Mouse (Mus musculus) limb, embryonic 14.5 days (tissue): ENCODE data around the gene Nktr. TPM values are rescaled to one million over a fixed set of nuclear protein-coding genes. Genes with fewer than 3 reads are reported as not detected.

Experiments
- ATAC-seq: fragments of 200-750 bp; cut with Nextera tagmentation; 2 replicates; pipeline ENCODE4 v1.8.0; 2017; ENCODE audit warnings: low read depth, moderate number of reproducible peaks, moderate TSS enrichment; ENCODE audit not compliant: low FRiP score
- DNase-seq: peaks from one replicate; pipeline ENCODE4 v3.0.0-alpha.2; 2015; ENCODE audit warnings: low spot score
- H3K27ac ChIP-seq: fragments of 300-500 bp; sonication (generic); replicated peaks from 2 replicates; pipeline ENCODE4 v1.5.1; 2014; ENCODE audit warnings: low read depth, mild to moderate bottlenecking, low read length, moderate library complexity, mixed read lengths
- H3K27me3 ChIP-seq: fragments of 300-500 bp; sonication (generic); 2 replicates; pipeline ENCODE4 v1.6.1; 2014; ENCODE audit warnings: low read length, mixed read lengths; ENCODE audit not compliant: control insufficient read depth, insufficient read depth
- H3K36me3 ChIP-seq: fragments of 300-500 bp; sonication (generic); 2 replicates; pipeline ENCODE4 v1.6.1; 2014; ENCODE audit warnings: mild to moderate bottlenecking, low read length, moderate library complexity, mixed read lengths; ENCODE audit not compliant: control insufficient read depth, insufficient read depth
- H3K4me1 ChIP-seq: fragments of 300-500 bp; sonication (generic); 2 replicates; pipeline ENCODE4 v1.6.1; 2014; ENCODE audit warnings: antibody characterized with exemption, low read length, mixed read lengths; ENCODE audit not compliant: control insufficient read depth, insufficient read depth
- H3K4me2 ChIP-seq: fragments of 300-500 bp; sonication (generic); replicated peaks from 2 replicates; pipeline ENCODE4 v1.6.1; 2014; ENCODE audit warnings: low read depth, mild to moderate bottlenecking, low read length, moderate library complexity; ENCODE audit not compliant: severe bottlenecking
- H3K4me3 ChIP-seq: fragments of 300-500 bp; sonication (generic); replicated peaks from 2 replicates; pipeline ENCODE4 v1.5.1; 2014; ENCODE audit warnings: low read length
- H3K9ac ChIP-seq: fragments of 300-500 bp; sonication (generic); 2 replicates; pipeline ENCODE4 v1.6.1; 2014; ENCODE audit warnings: mild to moderate bottlenecking, low read depth, low read length, moderate library complexity; ENCODE audit not compliant: severe bottlenecking
- H3K9me3 ChIP-seq: fragments of 300-500 bp; sonication (generic); 2 replicates; pipeline ENCODE4 v1.6.1; 2016; ENCODE audit warnings: low read length; ENCODE audit not compliant: control insufficient read depth
- POLR2A ChIP-seq: fragments of 200-500 bp; IDR thresholded peaks from 2 replicates; pipeline ENCODE4 v1.8.0; 2012; ENCODE audit warnings: inconsistent platforms, mild to moderate bottlenecking, moderate library complexity, borderline replicate concordance; ENCODE audit not compliant: insufficient read depth, insufficient read length; ENCODE audit errors: extremely low read depth
- WGBS: fragments of 180-500 bp; shearing (Covaris S2); extraction: QIAGEN DNeasy Blood & Tissue Kit; methylation state at CpG from one replicate; pipeline ENCODE4 v1.1.7; 2014; 5-methylcytosine and 5-hydroxymethylcytosine counted together
- polyA plus RNA-seq, 2 experiments: library from polyadenylated mRNA; depleted of rRNA in 1 of 2; stranded (reverse) in 1 of 2; unstranded in 1 of 2; fragments of >200 nt; fragmentation: Nextera tagmentation in 1 of 2; extraction: Ambion mirVana in 1 of 2; gene quantifications; 2 replicates each; pipeline versions ENCODE4 v1.2.1 to v1.2.3; 2012 to 2014

Nktr gene
- polyA plus RNA-seq, 2 experiments, result 73.5 to 188 TPM

DNA sequence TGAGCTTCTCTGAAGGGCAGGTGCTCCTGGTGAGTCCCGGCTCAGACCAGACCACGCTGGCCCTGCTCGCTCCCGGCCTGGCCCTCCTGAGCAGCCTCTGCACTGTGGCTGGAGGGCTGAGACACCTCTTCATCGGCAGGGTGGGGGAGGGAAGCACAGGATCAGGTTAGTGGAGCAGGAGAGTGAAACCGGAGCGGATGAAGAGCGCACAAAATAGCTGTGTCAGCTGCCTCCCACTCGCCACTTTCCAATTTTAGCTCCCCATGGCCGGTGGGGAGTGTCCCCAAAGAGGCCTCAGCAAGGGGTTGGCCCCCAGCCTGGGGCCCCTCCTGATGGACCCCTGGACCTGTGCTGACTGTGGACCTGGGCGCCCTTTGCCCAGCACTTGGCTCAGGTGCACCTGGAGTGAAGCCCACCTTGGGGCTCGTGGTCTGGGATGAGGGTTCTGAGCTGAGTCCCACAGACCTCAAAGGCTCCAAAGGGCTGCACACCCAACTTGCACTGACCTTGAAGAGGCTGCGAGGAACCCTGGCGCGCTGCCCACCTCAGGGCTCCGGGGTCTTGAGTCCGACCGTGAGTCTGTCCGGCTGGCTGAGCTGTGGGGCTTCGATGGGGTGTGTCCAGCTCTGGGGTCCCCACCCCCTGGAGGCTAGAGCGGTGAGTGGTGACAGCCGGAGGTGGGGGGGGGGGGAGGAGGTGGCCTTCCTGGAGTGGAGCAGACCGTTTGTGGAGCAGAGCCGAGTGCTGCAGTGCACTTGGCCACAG is 73.0 kb downstream of the Nktr start, which contains the start of gene Hhatl:
Gene Hhatl, minus strand, starts transcription at position 751 of the 765 bp plus-strand sequence.
- ATAC-seq (peak; percentile 16), DNase-seq (no peak)
- Histone ChIP-seq H3K4me1 (peaks cover 3% of the 10 kb centered on the region; the same call in 1 of the 2 replicates), H3K36me3 (no peaks in the 10 kb centered on the region), H3K4me2 (no peak within 1 kb of the TSS; the same call in 1 of the 2 replicates), H3K27ac (no peak within 1 kb of the TSS), H3K4me3 (no peak within 1 kb of the TSS), H3K9ac (no peak within 1 kb of the TSS), H3K27me3 (no peaks in the 10 kb centered on the region), H3K9me3 (no peaks in the 10 kb centered on the region)
- TF ChIP-seq POLR2A, result no peak
- WGBS, result 56% methylated on average over 19 of the region's 24 CpGs

DNA sequence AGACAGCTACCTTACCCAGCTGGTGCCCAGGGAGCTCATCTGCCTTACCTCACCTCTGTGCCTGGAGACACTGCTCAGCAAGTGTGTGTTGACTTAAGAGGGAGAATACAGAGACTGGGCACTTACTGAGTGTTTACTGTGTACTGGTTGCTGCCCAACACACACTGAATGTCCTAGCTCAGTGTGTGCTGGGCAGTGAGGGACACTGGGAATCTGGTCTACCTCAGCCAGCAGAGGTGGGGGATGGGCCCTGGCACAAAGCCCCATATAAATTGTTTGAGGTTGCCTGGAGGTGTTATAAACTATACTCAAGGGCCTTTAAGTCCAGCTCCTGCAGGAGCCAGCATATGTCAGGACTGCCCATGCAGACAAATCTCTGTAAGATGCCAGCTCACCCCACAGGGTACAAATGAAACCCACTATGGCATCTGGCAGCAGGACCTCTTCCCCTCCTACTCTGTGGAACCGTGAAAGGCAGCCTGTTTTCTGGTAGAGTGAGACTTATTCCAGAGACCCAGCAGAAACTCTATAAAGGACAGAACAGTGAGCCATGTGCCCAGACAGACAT is 76.1 kb downstream of the Nktr start:
- H3K9ac ChIP-seq, result no peak overlapping the region
- no peaks in the 10 kb centered on the region for H3K36me3 ChIP-seq
- H3K4me1 ChIP-seq, result peaks cover 3% of the 10 kb centered on the region; the same call in 1 of the 2 replicates
- no peak for DNase-seq
- TF ChIP-seq POLR2A, result no peak
- H3K9me3 ChIP-seq, result no peaks in the 10 kb centered on the region
- WGBS, result 22% methylated on average over 1 of the region's 1 CpGs
- H3K27me3 ChIP-seq, result no peaks in the 10 kb centered on the region
- H3K27ac ChIP-seq, result no peak overlapping the region
- no peak overlapping the region for H3K4me3 ChIP-seq
- no peak for ATAC-seq
- H3K4me2 ChIP-seq, result no peak overlapping the region

DNA sequence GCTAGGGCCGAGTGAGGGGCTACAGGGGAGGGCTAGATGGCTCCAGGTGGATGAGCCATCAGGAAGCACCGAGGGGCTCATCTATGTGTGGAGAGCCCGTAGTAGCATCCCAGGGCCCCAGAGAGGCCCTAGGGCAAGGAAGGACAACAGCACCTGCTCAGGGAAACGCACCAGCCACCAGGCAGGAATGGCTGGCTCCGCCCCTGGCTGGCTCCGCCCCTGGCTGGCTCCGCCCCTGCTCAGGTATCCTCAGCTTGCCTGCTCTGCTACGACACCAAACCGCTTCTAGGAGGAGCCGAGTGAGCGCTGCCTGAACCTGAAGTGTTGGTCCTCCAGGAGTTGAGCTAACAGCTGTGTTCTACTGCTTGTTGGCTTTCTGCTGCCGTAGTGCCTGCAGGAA is 78.8 kb downstream of the Nktr start:
- peak; percentile 26 for DNase-seq
- H3K27ac ChIP-seq, result no peak overlapping the region
- H3K9me3 ChIP-seq, result no peaks in the 10 kb centered on the region
- peaks cover 3% of the 10 kb centered on the region; the same call in 1 of the 2 replicates for H3K4me1 ChIP-seq
- H3K36me3 ChIP-seq, result no peaks in the 10 kb centered on the region
- no peak for TF ChIP-seq POLR2A
- no peak for ATAC-seq
- H3K4me2 ChIP-seq, result no peak overlapping the region
- H3K4me3 ChIP-seq, result no peak overlapping the region
- no peaks in the 10 kb centered on the region for H3K27me3 ChIP-seq
- no peak overlapping the region for H3K9ac ChIP-seq
- 12% methylated on average over 12 of the region's 12 CpGs for WGBS

DNA sequence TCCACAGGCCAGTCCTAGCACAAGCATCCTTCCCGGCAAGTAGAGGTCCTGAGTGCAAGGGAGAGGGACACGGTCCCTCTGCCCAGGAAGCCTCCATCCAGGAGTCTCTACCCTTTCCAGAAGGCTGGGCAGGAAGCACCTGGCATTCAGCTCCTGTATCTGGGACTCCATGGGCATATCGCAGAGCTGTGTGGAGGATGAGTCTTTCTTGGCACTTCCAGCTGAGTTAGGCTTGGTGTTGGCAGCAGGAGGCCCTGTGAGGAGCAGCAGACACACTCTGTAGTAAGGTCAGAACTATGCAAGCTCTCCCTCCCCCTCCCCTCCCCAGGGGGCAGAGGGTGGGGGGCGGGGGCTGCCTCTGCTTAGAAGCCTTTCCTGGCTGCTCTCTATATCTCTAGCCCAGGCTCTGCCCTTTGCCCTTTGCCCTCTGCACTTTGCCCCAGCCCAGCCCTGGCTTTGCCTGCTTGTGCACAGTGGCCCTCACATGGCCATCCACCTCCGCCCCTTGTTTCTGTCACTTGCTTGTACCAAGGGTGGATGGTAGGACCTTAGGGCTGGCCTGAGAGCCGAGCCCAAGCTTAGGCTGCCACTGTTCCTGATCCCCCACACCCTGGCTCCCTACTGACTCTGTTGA is 80.0 kb downstream of the Nktr start:
- Histone ChIP-seq H3K9ac (no peak overlapping the region), H3K4me2 (no peak overlapping the region), H3K4me3 (no peak overlapping the region), H3K36me3 (no peaks in the 10 kb centered on the region), H3K4me1 (peaks cover 3% of the 10 kb centered on the region; the same call in 1 of the 2 replicates), H3K27me3 (no peaks in the 10 kb centered on the region), H3K9me3 (no peaks in the 10 kb centered on the region), H3K27ac (no peak overlapping the region)
- TF ChIP-seq POLR2A, result no peak
- WGBS, result 47% methylated on average over 6 of the region's 6 CpGs
- DNase-seq (no peak), ATAC-seq (no peak)

DNA sequence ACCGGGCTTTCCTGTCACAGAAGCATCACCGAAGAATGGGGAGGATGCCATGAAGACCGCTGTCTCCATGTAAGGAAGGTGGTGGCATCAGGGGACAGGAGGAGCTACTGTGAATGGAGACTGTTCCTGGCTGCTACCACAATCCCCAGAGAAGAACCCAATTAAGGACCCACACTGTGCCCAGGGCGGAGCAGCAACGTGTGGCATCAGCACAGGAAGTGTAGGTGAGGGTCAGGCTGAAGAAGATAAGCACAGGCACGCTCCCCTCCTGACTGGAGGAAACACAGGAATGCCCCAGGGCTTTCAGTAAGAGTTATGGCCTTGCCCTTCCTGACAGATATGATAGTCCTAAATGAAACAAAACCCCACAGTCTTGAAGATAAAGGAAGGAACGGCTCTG is 83.8 kb downstream of the Nktr start:
- DNase-seq, result no peak
- Histone ChIP-seq H3K27me3 (no peaks in the 10 kb centered on the region), H3K27ac (no peak overlapping the region), H3K4me1 (no peaks in the 10 kb centered on the region), H3K9ac (no peak overlapping the region), H3K9me3 (no peaks in the 10 kb centered on the region), H3K4me3 (no peak overlapping the region), H3K36me3 (no peaks in the 10 kb centered on the region), H3K4me2 (no peak overlapping the region)
- TF ChIP-seq POLR2A, result no peak
- 60% methylated on average over 7 of the region's 7 CpGs for WGBS
- no peak for ATAC-seq

Other genes with a start within 250 kb of the Nktr start
- 8.9 and 9.9 TPM in 2 replicates for gene Cck, start 223.5 kb upstream of the Nktr start, polyA plus RNA-seq (2012; rRNA removed)
- 2.6 and 5.2 TPM in 2 replicates for gene Cck, start 223.5 kb upstream of the Nktr start, polyA plus RNA-seq (2014; fragmentation: Nextera tagmentation; extraction: Ambion mirVana)
- gene Lyzl4, start 77.1 kb upstream of the Nktr start, polyA plus RNA-seq (2012; rRNA removed), result 0.17 and 0.21 TPM in 2 replicates
- 0.33 TPM in 1 of 2 replicates, not detected in the other for gene Lyzl4, start 77.1 kb upstream of the Nktr start, polyA plus RNA-seq (2014; fragmentation: Nextera tagmentation; extraction: Ambion mirVana)
- gene Vipr1, start 76.5 kb upstream of the Nktr start, polyA plus RNA-seq (2012; rRNA removed), result 0.42 and 0.47 TPM in 2 replicates
- gene Vipr1, start 76.5 kb upstream of the Nktr start, polyA plus RNA-seq (2014; fragmentation: Nextera tagmentation; extraction: Ambion mirVana), result 0.45 and 0.48 TPM in 2 replicates
- 10.8 and 13.2 TPM in 2 replicates for gene Sec22c, start 13.7 kb upstream of the Nktr start, polyA plus RNA-seq (2012; rRNA removed)
- 11.4 and 12.6 TPM in 2 replicates for gene Sec22c, start 13.7 kb upstream of the Nktr start, polyA plus RNA-seq (2014; fragmentation: Nextera tagmentation; extraction: Ambion mirVana)
- gene Ss18l2, start 8.8 kb upstream of the Nktr start, polyA plus RNA-seq (2012; rRNA removed), result 50.6 and 73.7 TPM in 2 replicates
- 128 and 143 TPM in 2 replicates for gene Ss18l2, start 8.8 kb upstream of the Nktr start, polyA plus RNA-seq (2014; fragmentation: Nextera tagmentation; extraction: Ambion mirVana)
- 64.0 and 71.0 TPM in 2 replicates for gene Zfp651, start 40.2 kb downstream of the Nktr start, polyA plus RNA-seq (2012; rRNA removed)
- 20.0 and 30.3 TPM in 2 replicates for gene Zfp651, start 40.2 kb downstream of the Nktr start, polyA plus RNA-seq (2014; fragmentation: Nextera tagmentation; extraction: Ambion mirVana)
- 12.4 and 14.1 TPM in 2 replicates for gene Klhl40, start 58.4 kb downstream of the Nktr start, polyA plus RNA-seq (2012; rRNA removed)
- gene Klhl40, start 58.4 kb downstream of the Nktr start, polyA plus RNA-seq (2014; fragmentation: Nextera tagmentation; extraction: Ambion mirVana), result 16.0 and 20.8 TPM in 2 replicates
- gene Hhatl, start 73.3 kb downstream of the Nktr start, polyA plus RNA-seq (2012; rRNA removed), result 1.9 and 2.0 TPM in 2 replicates
- gene Hhatl, start 73.3 kb downstream of the Nktr start, polyA plus RNA-seq (2014; fragmentation: Nextera tagmentation; extraction: Ambion mirVana), result 1.1 and 1.7 TPM in 2 replicates
- gene Ccdc13, start 120.3 kb downstream of the Nktr start, polyA plus RNA-seq (2012; rRNA removed), result 0.58 and 0.79 TPM in 2 replicates
- 0.47 and 0.59 TPM in 2 replicates for gene Ccdc13, start 120.3 kb downstream of the Nktr start, polyA plus RNA-seq (2014; fragmentation: Nextera tagmentation; extraction: Ambion mirVana)
- 50.6 and 71.0 TPM in 2 replicates for gene Higd1a, start 139.2 kb downstream of the Nktr start, polyA plus RNA-seq (2012; rRNA removed)
- 213 and 235 TPM in 2 replicates for gene Higd1a, start 139.2 kb downstream of the Nktr start, polyA plus RNA-seq (2014; fragmentation: Nextera tagmentation; extraction: Ambion mirVana)
- gene Ackr2, start 179.2 kb downstream of the Nktr start, polyA plus RNA-seq (2012; rRNA removed), result 0.25 and 0.32 TPM in 2 replicates
- gene Ackr2, start 179.2 kb downstream of the Nktr start, polyA plus RNA-seq (2014; fragmentation: Nextera tagmentation; extraction: Ambion mirVana), result 0.26 and 0.40 TPM in 2 replicates
- not detected in 2 replicates for gene Cyp8b1, start 197.1 kb downstream of the Nktr start, polyA plus RNA-seq (2012; rRNA removed)
- gene Cyp8b1, start 197.1 kb downstream of the Nktr start, polyA plus RNA-seq (2014; fragmentation: Nextera tagmentation; extraction: Ambion mirVana), result not detected in 2 replicates
- gene Fam198a, start 231.8 kb downstream of the Nktr start, polyA plus RNA-seq (2012; rRNA removed), result 8.7 and 11.4 TPM in 2 replicates
- gene Fam198a, start 231.8 kb downstream of the Nktr start, polyA plus RNA-seq (2014; fragmentation: Nextera tagmentation; extraction: Ambion mirVana), result 6.4 and 6.7 TPM in 2 replicates